Mouse (Mus musculus) E14TG2a.4 (cell line): ENCODE data around the gene Nptxr.

Source experiments
- CTCF ChIP-seq: conservative IDR thresholded peaks from 2 replicates; pipeline ENCODE4 v1.5.1; 2014; ENCODE audit warnings: low read length
- NANOG ChIP-seq: IDR thresholded peaks from 2 replicates; pipeline ENCODE4 v1.6.1; 2014; ENCODE audit warnings: borderline replicate concordance, low read length, mixed read lengths
- POU5F1 ChIP-seq: IDR thresholded peaks from 2 replicates; pipeline ENCODE4 v1.6.1; 2014; ENCODE audit warnings: low read length, borderline replicate concordance

DNA sequence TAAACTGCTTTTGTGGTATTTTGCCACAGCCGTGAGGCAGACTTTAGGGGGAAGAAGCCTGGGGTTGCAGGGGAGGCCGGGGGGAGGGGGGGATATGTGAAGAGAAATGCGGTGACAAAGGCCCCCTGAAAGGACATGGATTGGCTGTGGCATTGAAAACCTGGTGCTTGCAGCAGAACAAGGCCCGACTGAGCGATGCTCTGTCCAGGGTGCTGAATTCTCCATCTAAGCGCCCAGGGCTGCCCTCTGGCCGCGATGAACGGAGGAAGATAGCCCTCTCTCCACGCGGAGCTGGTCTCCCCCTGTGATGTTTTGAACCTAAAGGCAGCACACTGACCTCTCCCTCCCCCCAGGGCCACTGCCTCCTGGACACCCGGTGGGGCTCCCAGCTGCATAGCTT is 13.1 kb downstream of the Nptxr start:
- TF ChIP-seq CTCF (no peak), POU5F1 (no peak), NANOG (no peak)
